Mouse (Mus musculus) MN1 (cell line): ENCODE data around the gene Cog1.

Source experiments
- DNase-seq: peaks from one replicate; pipeline ENCODE4 v3.0.0-alpha.2; 2016; ENCODE audit warnings: low spot score

The Cog1 gene

GRCm38 (mm10) chr11:113705966-113706652 lies 57.1 kb downstream of the Cog1 start:
- no peak for DNase-seq

GRCm38 (mm10) chr11:113708629-113709213 lies 59.8 kb downstream of the Cog1 start:
- DNase-seq: no peak

GRCm38 (mm10) chr11:113709272-113709671 lies 60.3 kb downstream of the Cog1 start:
- DNase-seq: no peak

- DNase-seq: no peak
Observed at GRCm38 (mm10) chr11:113709731-113710256, 60.8 kb downstream of the Cog1 start, which contains the start of gene Cpsf4l. Cpsf4l (minus strand) TSS chr11:113710017.

- no peak for DNase-seq
Observed at GRCm38 (mm10) chr11:113710257-113710777, 61.3 kb downstream of the Cog1 start.

DNA sequence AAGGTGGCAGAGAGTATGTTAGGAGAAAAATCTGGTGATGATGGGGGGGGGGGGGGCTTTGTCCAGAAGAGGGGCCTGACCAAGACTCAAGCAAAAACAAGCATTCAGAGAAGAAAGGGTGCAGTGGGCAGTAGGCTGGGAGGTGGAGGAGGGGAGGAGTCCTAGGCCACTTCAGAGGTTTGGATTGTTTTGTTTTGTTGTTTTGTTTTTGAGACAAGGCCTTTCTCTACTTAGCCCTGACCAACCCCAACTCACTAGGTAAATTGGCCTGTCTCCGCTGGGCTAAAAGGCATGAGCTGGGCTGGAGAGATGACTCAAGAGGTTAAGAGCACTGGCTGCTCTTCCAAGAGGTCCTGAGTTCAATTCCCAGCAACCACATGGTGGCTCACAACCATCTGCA lies 62.1 kb downstream of the Cog1 start:
- DNase-seq: no peak

DNA sequence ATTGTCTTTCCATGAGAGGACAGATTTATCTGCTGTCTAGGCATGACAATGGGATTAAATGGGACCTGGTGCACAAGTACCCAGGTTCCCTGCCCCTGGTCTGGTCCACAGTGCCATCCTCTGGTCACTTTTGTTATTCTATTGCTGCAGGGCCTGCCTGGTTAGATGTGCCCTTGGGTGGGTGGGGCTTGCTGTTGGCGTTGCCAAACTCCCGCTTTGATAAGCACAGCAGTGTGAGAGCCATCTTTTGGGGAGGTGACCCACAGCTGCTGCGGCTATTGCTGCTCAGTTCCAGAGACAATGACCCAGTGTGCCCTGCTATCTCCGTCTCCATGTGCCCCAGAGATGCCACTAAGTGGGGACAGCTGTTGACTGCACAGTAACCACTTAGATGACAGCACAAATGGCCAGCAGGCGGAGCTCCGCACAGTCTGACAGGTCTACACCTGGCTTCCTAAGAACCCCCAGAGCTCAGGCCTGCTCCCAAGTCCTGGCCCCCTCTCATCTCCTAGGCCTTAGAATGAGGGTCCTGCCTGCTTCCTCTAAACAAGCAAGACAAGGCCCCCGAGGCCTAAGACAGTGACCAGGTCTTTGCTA lies 66.2 kb downstream of the Cog1 start:
- peak; percentile 51 for DNase-seq

DNA sequence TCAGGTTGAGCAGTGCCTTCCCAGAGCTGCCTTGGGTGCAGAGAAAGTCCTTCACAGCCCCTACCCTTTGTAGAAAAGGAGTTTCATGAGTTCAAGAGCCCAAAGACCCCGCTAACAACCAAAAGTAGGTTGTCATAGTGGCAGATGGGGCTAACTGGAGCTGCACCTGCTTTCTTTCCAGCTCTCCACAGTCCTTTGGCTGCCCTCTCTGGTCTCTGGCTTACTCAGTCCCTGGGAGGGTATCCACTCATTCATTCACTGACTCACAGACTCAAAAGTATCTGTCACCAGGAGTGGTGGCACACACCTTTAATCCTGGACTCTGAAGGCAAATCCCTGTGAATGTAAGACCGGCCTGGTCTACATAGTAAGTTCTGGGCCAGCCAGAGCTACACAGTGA lies 67.2 kb downstream of the Cog1 start:
- no peak for DNase-seq
